Mouse (Mus musculus): ENCODE results near the gene Ptprd.

- TF ChIP-seq CTCF (IDR thresholded peaks at IDR 0.05; ENCODE audit: insufficient read depth, low read depth, low read length) (no peak), POLR2A (IDR thresholded peaks at IDR 0.05; ENCODE audit: insufficient read depth, low read depth, low read length) (no peak)
Observed at GRCm38 (mm10) chr4:76241542-76241941, 1970.2 kb downstream of the Ptprd start.

All from olfactory bulb, adult 2 months (tissue).